Mouse (Mus musculus) hindbrain, embryonic 10.5 days (tissue): Measurements from ENCODE around the gene Drg1. TPM values are rescaled to one million over a fixed set of nuclear protein-coding genes. Genes with fewer than 3 reads are reported as not detected.
"Not testable (repeated sequence)": the region's sequence is repeated elsewhere in the genome, so short reads cannot be mapped to it uniquely, and the experiment has no call there.

Experiments
- DNase-seq: peaks from one replicate; pipeline ENCODE4 v3.0.0-alpha.2; 2017; ENCODE audit warnings: low spot score
- H3K27ac ChIP-seq: fragments of 300-500 bp; sonication (generic); 2 replicates; pipeline ENCODE4 v1.5.1; 2016; ENCODE audit warnings: mild to moderate bottlenecking, moderate library complexity
- H3K27me3 ChIP-seq: fragments of 300-500 bp; sonication (generic); 2 replicates; pipeline ENCODE4 v1.6.1; 2016; ENCODE audit warnings: mild to moderate bottlenecking; ENCODE audit not compliant: poor library complexity, insufficient read depth, severe bottlenecking
- H3K36me3 ChIP-seq: fragments of 300-500 bp; sonication (generic); 2 replicates; pipeline ENCODE4 v1.6.1; 2016; ENCODE audit warnings: mild to moderate bottlenecking, moderate library complexity
- H3K4me1 ChIP-seq: fragments of 300-500 bp; sonication (generic); replicated peaks from 2 replicates; pipeline ENCODE4 v1.6.1; 2016; ENCODE audit warnings: mild to moderate bottlenecking
- H3K4me3 ChIP-seq: fragments of 300-500 bp; sonication (generic); 2 replicates; pipeline ENCODE4 v1.5.1; 2016; ENCODE audit warnings: mild to moderate bottlenecking, moderate library complexity
- H3K9me3 ChIP-seq: fragments of 300-500 bp; sonication (generic); 2 replicates; pipeline ENCODE4 v1.6.1; 2016; ENCODE audit warnings: mild to moderate bottlenecking, moderate library complexity
- WGBS: fragments of 180-500 bp; shearing (Covaris S2); methylation state at CpG from one replicate; pipeline ENCODE4 v1.1.7; 2016; 5-methylcytosine and 5-hydroxymethylcytosine counted together
- polyA plus RNA-seq: library from polyadenylated mRNA; unstranded; fragments of >200 nt; fragmentation: Nextera tagmentation; extraction: Ambion mirVana; gene quantifications from 2 replicates; pipeline ENCODE4 v1.2.1, GENCODE M21; 2016

Drg1 gene
- polyA plus RNA-seq, 1 experiment from 2014 or later: 322 TPM

- 94% methylated on average over 4 of the region's 4 CpGs for WGBS
- not testable (repeated sequence) for H3K27ac ChIP-seq, H3K4me1 ChIP-seq, H3K27me3 ChIP-seq, H3K4me3 ChIP-seq, DNase-seq
- peaks cover 21% of the 10 kb centered on the region for H3K36me3 ChIP-seq
- peaks cover 19% of the 10 kb centered on the region for H3K9me3 ChIP-seq
Observed at GRCm38 (mm10) chr11:3151358-3151757, 114.9 kb downstream of the Drg1 start.

- not testable (repeated sequence) for DNase-seq, H3K27me3 ChIP-seq, H3K27ac ChIP-seq, H3K4me3 ChIP-seq, H3K4me1 ChIP-seq
- Histone ChIP-seq H3K36me3 (peaks cover 21% of the 10 kb centered on the region), H3K9me3 (peaks cover 22% of the 10 kb centered on the region)
- 96% methylated on average over 12 of the region's 12 CpGs for WGBS
Observed at GRCm38 (mm10) chr11:3150677-3151003, 115.6 kb downstream of the Drg1 start.

- DNase-seq, H3K4me3 ChIP-seq, H3K27ac ChIP-seq, H3K27me3 ChIP-seq, H3K4me1 ChIP-seq: not testable (repeated sequence)
- WGBS: 96% methylated on average over 24 of the region's 24 CpGs
- peaks cover 25% of the 10 kb centered on the region for H3K9me3 ChIP-seq
- peaks cover 21% of the 10 kb centered on the region for H3K36me3 ChIP-seq
Observed at GRCm38 (mm10) chr11:3150003-3150676, 116.1 kb downstream of the Drg1 start.

GRCm38 (mm10) chr11:3149471-3149870 lies 116.7 kb downstream of the Drg1 start:
- not testable (repeated sequence) for H3K27me3 ChIP-seq, DNase-seq, H3K4me3 ChIP-seq, H3K4me1 ChIP-seq, H3K27ac ChIP-seq
- 87% methylated on average over 4 of the region's 4 CpGs for WGBS
- Histone ChIP-seq H3K9me3 (peaks cover 25% of the 10 kb centered on the region), H3K36me3 (peaks cover 21% of the 10 kb centered on the region)

GRCm38 (mm10) chr11:3146806-3147205 lies 119.4 kb downstream of the Drg1 start:
- not testable (repeated sequence) for H3K27me3 ChIP-seq, H3K27ac ChIP-seq, H3K4me1 ChIP-seq, DNase-seq, H3K4me3 ChIP-seq
- Histone ChIP-seq H3K9me3 (peaks cover 22% of the 10 kb centered on the region), H3K36me3 (peaks cover 14% of the 10 kb centered on the region)
- 69% methylated on average over 2 of the region's 2 CpGs for WGBS

GRCm38 (mm10) chr11:3145359-3146165 lies 120.7 kb downstream of the Drg1 start:
- not testable (repeated sequence) for H3K27me3 ChIP-seq, H3K4me1 ChIP-seq, DNase-seq, H3K27ac ChIP-seq, H3K4me3 ChIP-seq
- 76% methylated on average over 9 of the region's 9 CpGs for WGBS
- Histone ChIP-seq H3K9me3 (peaks cover 21% of the 10 kb centered on the region), H3K36me3 (peaks cover 12% of the 10 kb centered on the region)

GRCm38 (mm10) chr11:3143984-3144383 lies 122.2 kb downstream of the Drg1 start:
- not testable (repeated sequence) for H3K4me1 ChIP-seq, H3K27me3 ChIP-seq, H3K4me3 ChIP-seq, H3K27ac ChIP-seq, H3K36me3 ChIP-seq, DNase-seq
- 84% methylated on average over 3 of the region's 3 CpGs for WGBS
- H3K9me3 ChIP-seq: peaks cover 14% of the 10 kb centered on the region

GRCm38 (mm10) chr11:3142413-3142812 lies 123.8 kb downstream of the Drg1 start:
- not testable (repeated sequence) for H3K4me3 ChIP-seq, DNase-seq, H3K27me3 ChIP-seq, H3K36me3 ChIP-seq, H3K4me1 ChIP-seq, H3K27ac ChIP-seq
- peaks cover 22% of the 10 kb centered on the region for H3K9me3 ChIP-seq
- WGBS: 89% methylated on average over 4 of the region's 5 CpGs

GRCm38 (mm10) chr11:3140967-3141535 lies 125.2 kb downstream of the Drg1 start:
- H3K4me3 ChIP-seq, DNase-seq, H3K27me3 ChIP-seq: not testable (repeated sequence)

GRCm38 (mm10) chr11:3138323-3138722 lies 127.9 kb downstream of the Drg1 start:
- H3K4me1 ChIP-seq, H3K27ac ChIP-seq, H3K27me3 ChIP-seq, H3K36me3 ChIP-seq, H3K4me3 ChIP-seq, DNase-seq: not testable (repeated sequence)
- 84% methylated on average over 2 of the region's 2 CpGs for WGBS
- peaks cover 22% of the 10 kb centered on the region for H3K9me3 ChIP-seq

More at GRCm38 (mm10) chr11:3140967-3141535, 125.2 kb downstream of the Drg1 start:
- H3K4me1 ChIP-seq, H3K36me3 ChIP-seq, H3K27ac ChIP-seq: not testable (repeated sequence)
- H3K9me3 ChIP-seq: peaks cover 26% of the 10 kb centered on the region

Other genes starting within 250 kb of the Drg1 start
- gene Sfi1, start 73.0 kb downstream of the Drg1 start, polyA plus RNA-seq: 12.7 and 14.4 TPM in 2 replicates
- 48.4 and 58.1 TPM in 2 replicates for gene Eif4enif1, start 64.0 kb downstream of the Drg1 start, polyA plus RNA-seq
- gene Patz1, start 22.5 kb upstream of the Drg1 start, polyA plus RNA-seq: 106 and 116 TPM in 2 replicates
- 9.3 and 9.4 TPM in 2 replicates for gene Pik3ip1, start 64.0 kb upstream of the Drg1 start, polyA plus RNA-seq
- 62.0 and 82.2 TPM in 2 replicates for gene Limk2, start 142.8 kb upstream of the Drg1 start, polyA plus RNA-seq
- gene Rnf185, start 185.9 kb upstream of the Drg1 start, polyA plus RNA-seq: 42.1 and 44.5 TPM in 2 replicates
- 0.99 and 1.5 TPM in 2 replicates for gene Pla2g3, start 221.9 kb upstream of the Drg1 start, polyA plus RNA-seq
- 0.21 and 0.37 TPM in 2 replicates for gene Inpp5j, start 238.4 kb upstream of the Drg1 start, polyA plus RNA-seq
- gene Selenom, start 248.3 kb upstream of the Drg1 start, polyA plus RNA-seq: 60.3 and 73.5 TPM in 2 replicates